Mouse (Mus musculus) erythroblast, embryonic 14.5 days (primary cell): ENCODE results near the gene Fam53b.

Source experiments
- GATA1 ChIP-seq: IDR thresholded peaks from 2 replicates; pipeline ENCODE4 v1.6.1; 2012; ENCODE audit warnings: low read length, inconsistent platforms, mixed read lengths
- TAL1 ChIP-seq: IDR thresholded peaks from 3 replicates; pipeline ENCODE4 v1.6.1; 2012; ENCODE audit warnings: low read length, inconsistent platforms, mixed read lengths

- TF ChIP-seq TAL1 (no peak), GATA1 (no peak)
Observed at GRCm38 (mm10) chr7:132714236-132714923, 99.3 kb downstream of the Fam53b start.
